Mouse (Mus musculus): ENCODE measurements around the gene Zfp385b.

The Zfp385b gene

GRCm38 (mm10) chr2:77819539-77819938 lies at the start of gene Zfp385b:
Gene Zfp385b (minus strand): TSS chr2:77819639.
- DNase-seq (ENCODE audit: low spot score in 2 of 2): no peak

- DNase-seq (ENCODE audit: low spot score in 2 of 2): no peak
Observed at GRCm38 (mm10) chr2:77863934-77864333, 44.5 kb upstream of the Zfp385b start.

GRCm38 (mm10) chr2:77863522-77863921 lies 44.1 kb upstream of the Zfp385b start:
- peak in 1 of 2 experiments; percentile 39 for DNase-seq (ENCODE audit: low spot score in 2 of 2)

- peak; percentile 33 to 35 for DNase-seq (ENCODE audit: low spot score in 2 of 2)
Observed at GRCm38 (mm10) chr2:77841464-77841863, 22.0 kb upstream of the Zfp385b start.

- no peak for DNase-seq (ENCODE audit: low spot score in 2 of 2)
Observed at GRCm38 (mm10) chr2:77839587-77839986, 20.1 kb upstream of the Zfp385b start.

GRCm38 (mm10) chr2:77838688-77839087 lies 19.2 kb upstream of the Zfp385b start:
- DNase-seq (ENCODE audit: low spot score in 2 of 2): no peak

- no peak for DNase-seq (ENCODE audit: low spot score in 2 of 2)
Observed at GRCm38 (mm10) chr2:77835781-77836180, 16.3 kb upstream of the Zfp385b start.

GRCm38 (mm10) chr2:77826133-77826828 lies 6.8 kb upstream of the Zfp385b start:
- DNase-seq (ENCODE audit: low spot score in 2 of 2): no peak

GRCm38 (mm10) chr2:77823026-77823425 lies 3.6 kb upstream of the Zfp385b start:
- no peak for DNase-seq (ENCODE audit: low spot score in 2 of 2)

GRCm38 (mm10) chr2:77817357-77817894 lies 2.0 kb downstream of the Zfp385b start:
- no peak for DNase-seq (ENCODE audit: low spot score in 2 of 2)

- DNase-seq (ENCODE audit: low spot score in 2 of 2): peak in 1 of 2 experiments; percentile 19
Observed at GRCm38 (mm10) chr2:77816413-77817314, 2.8 kb downstream of the Zfp385b start.

GRCm38 (mm10) chr2:77815775-77816412 lies 3.5 kb downstream of the Zfp385b start:
- peak in 1 of 2 experiments; percentile 36 for DNase-seq (ENCODE audit: low spot score in 2 of 2)

- no peak for DNase-seq (ENCODE audit: low spot score in 2 of 2)
Observed at GRCm38 (mm10) chr2:77814896-77815295, 4.5 kb downstream of the Zfp385b start.

GRCm38 (mm10) chr2:77813029-77813428 lies 6.4 kb downstream of the Zfp385b start:
- DNase-seq (ENCODE audit: low spot score in 2 of 2): no peak

- no peak for DNase-seq (ENCODE audit: low spot score in 2 of 2)
Observed at GRCm38 (mm10) chr2:77810748-77811147, 8.7 kb downstream of the Zfp385b start.

GRCm38 (mm10) chr2:77804781-77805180 lies 14.7 kb downstream of the Zfp385b start:
- DNase-seq (ENCODE audit: low spot score in 2 of 2): no peak

- no peak for DNase-seq (ENCODE audit: low spot score in 2 of 2)
Observed at GRCm38 (mm10) chr2:77802291-77802690, 17.1 kb downstream of the Zfp385b start.

- DNase-seq (ENCODE audit: low spot score in 2 of 2): no peak
Observed at GRCm38 (mm10) chr2:77801430-77801829, 18.0 kb downstream of the Zfp385b start.

- no peak for DNase-seq (ENCODE audit: low spot score in 2 of 2)
Observed at GRCm38 (mm10) chr2:77801009-77801408, 18.4 kb downstream of the Zfp385b start.

- DNase-seq (ENCODE audit: low spot score in 2 of 2): no peak
Observed at GRCm38 (mm10) chr2:77797233-77797632, 22.2 kb downstream of the Zfp385b start.

GRCm38 (mm10) chr2:77795859-77796552 lies 23.4 kb downstream of the Zfp385b start:
- DNase-seq (ENCODE audit: low spot score in 2 of 2): no peak
